Mouse (Mus musculus): ENCODE data around the gene Gxylt2. TPM values are rescaled to one million over a fixed set of nuclear protein-coding genes. Genes with fewer than 3 reads are reported as not detected.

The Gxylt2 gene
- polyA plus RNA-seq, 1 experiment, result 0.02 TPM

- peaks cover 16% of the 10 kb centered on the region for H3K4me1 ChIP-seq
- H3K9me3 ChIP-seq, result peaks cover 9% of the 10 kb centered on the region
- peaks cover 21% of the 10 kb centered on the region for H3K27me3 ChIP-seq (replicated peaks)
- TF ChIP-seq GATA1 (IDR thresholded peaks at IDR 0.05; ENCODE audit: borderline replicate concordance, low read length) (no peak), FLI1 (IDR thresholded peaks at IDR 0.05; ENCODE audit: low read length) (no peak)
- H3K36me3 ChIP-seq (replicated peaks; ENCODE audit: low read length), result no peaks in the 10 kb centered on the region
- no peak overlapping the region for H3K4me3 ChIP-seq (replicated peaks)
These were observed 5.6 kb downstream of the Gxylt2 start for GRCm38 (mm10) chr6:100710170-100710569.

GRCm38 (mm10) chr6:100710866-100711265 lies 6.3 kb downstream of the Gxylt2 start:
- H3K4me3 ChIP-seq (replicated peaks), result no peak overlapping the region
- TF ChIP-seq FLI1 (IDR thresholded peaks at IDR 0.05; ENCODE audit: low read length) (no peak), GATA1 (IDR thresholded peaks at IDR 0.05; ENCODE audit: borderline replicate concordance, low read length) (no peak)
- H3K4me1 ChIP-seq, result peaks cover 14% of the 10 kb centered on the region
- peaks cover 17% of the 10 kb centered on the region for H3K27me3 ChIP-seq (replicated peaks)
- no peaks in the 10 kb centered on the region for H3K36me3 ChIP-seq (replicated peaks; ENCODE audit: low read length)
- peaks cover 9% of the 10 kb centered on the region for H3K9me3 ChIP-seq

DNA sequence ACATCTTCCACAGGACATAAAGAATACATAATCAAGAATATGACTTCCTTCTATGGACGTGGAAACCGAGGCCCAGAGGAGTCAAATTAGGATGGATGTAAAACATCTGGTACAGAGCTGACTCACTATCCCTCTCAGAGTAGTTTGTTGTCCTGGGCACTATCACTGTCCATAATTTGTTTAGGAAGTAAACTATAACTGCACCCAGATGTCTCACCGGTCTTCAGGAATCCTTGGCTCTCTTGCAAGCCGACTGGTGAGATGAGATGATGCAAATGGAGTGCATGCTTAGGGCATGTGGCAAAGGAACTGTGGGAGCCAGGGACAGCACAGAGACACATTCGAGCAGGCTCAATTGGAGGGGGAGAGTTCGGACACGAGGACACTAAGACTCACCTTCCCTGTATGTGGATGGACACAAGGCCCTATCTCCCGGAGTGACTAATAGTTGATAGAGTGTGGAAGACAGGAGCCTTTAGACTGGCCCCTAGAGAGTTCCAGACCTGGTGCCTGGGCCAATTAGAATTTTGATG lies 10.8 kb downstream of the Gxylt2 start:
- TF ChIP-seq FLI1 (IDR thresholded peaks at IDR 0.05; ENCODE audit: low read length), result no peak
- TF ChIP-seq GATA1 (IDR thresholded peaks at IDR 0.05; ENCODE audit: borderline replicate concordance, low read length), result no peak
- no peaks in the 10 kb centered on the region for H3K4me1 ChIP-seq
- H3K27me3 ChIP-seq (replicated peaks), result peaks cover 6% of the 10 kb centered on the region
- no peaks in the 10 kb centered on the region for H3K36me3 ChIP-seq (replicated peaks; ENCODE audit: low read length)
- H3K9me3 ChIP-seq, result peaks cover 9% of the 10 kb centered on the region
- H3K4me3 ChIP-seq (replicated peaks), result no peak overlapping the region

GRCm38 (mm10) chr6:100716152-100716551 lies 11.6 kb downstream of the Gxylt2 start:
- TF ChIP-seq GATA1 (IDR thresholded peaks at IDR 0.05; ENCODE audit: borderline replicate concordance, low read length) (no peak), FLI1 (IDR thresholded peaks at IDR 0.05; ENCODE audit: low read length) (no peak)
- Histone ChIP-seq H3K36me3 (replicated peaks; ENCODE audit: low read length) (no peaks in the 10 kb centered on the region), H3K27me3 (replicated peaks) (peaks cover 6% of the 10 kb centered on the region), H3K9me3 (peaks cover 9% of the 10 kb centered on the region), H3K4me3 (replicated peaks) (no peak overlapping the region), H3K4me1 (peaks cover 3% of the 10 kb centered on the region; the same call in 1 of the 2 replicates)

DNA sequence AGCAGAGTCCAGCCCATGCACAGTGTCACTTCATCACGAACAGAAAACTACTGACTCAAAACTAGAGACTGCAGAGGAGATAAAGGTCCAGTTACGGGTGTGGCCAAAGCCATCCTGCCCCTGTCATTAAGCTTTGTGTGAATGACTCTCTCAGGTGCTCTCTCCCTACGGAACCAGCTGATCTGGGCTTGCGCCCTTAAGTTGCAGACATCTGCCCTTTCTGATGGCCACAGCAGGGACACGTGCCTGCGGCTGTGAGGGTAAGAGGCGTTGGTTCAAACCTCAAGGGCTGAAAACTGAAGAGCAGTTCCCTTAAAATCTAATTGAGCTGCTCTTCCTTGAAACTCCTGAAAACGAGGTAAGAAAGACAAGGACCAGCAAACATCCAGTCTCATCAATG lies 12.3 kb downstream of the Gxylt2 start:
- peaks cover 6% of the 10 kb centered on the region for H3K27me3 ChIP-seq (replicated peaks)
- no peaks in the 10 kb centered on the region for H3K36me3 ChIP-seq (replicated peaks; ENCODE audit: low read length)
- no peak overlapping the region for H3K4me3 ChIP-seq (replicated peaks)
- TF ChIP-seq FLI1 (IDR thresholded peaks at IDR 0.05; ENCODE audit: low read length) (no peak), GATA1 (IDR thresholded peaks at IDR 0.05; ENCODE audit: borderline replicate concordance, low read length) (no peak)
- H3K4me1 ChIP-seq, result peaks cover 4% of the 10 kb centered on the region; the same call in 1 of the 2 replicates
- H3K9me3 ChIP-seq, result peaks cover 6% of the 10 kb centered on the region

DNA sequence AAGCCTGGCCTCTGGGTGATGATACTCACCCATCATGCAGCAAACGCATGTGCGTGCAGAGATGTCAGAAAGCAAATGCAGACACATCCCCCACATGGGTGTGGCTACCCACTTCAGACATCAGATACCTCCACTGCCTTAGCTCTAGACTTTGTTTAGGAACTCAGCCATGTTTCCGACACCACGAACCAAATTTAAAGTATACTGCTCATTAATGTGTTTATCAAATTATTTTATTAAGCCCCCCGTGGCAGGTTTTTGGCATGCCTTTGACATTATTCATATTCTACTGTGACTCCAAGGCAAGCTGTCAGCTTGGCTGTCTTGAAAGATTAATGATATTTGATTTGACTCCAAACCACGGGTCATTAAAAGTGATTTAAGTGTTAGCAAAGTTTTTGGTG lies 15.6 kb downstream of the Gxylt2 start:
- Histone ChIP-seq H3K9me3 (no peaks in the 10 kb centered on the region), H3K4me3 (replicated peaks) (no peak overlapping the region), H3K36me3 (replicated peaks; ENCODE audit: low read length) (no peaks in the 10 kb centered on the region), H3K4me1 (peaks cover 4% of the 10 kb centered on the region; the same call in 1 of the 2 replicates), H3K27me3 (replicated peaks) (peaks cover 4% of the 10 kb centered on the region)
- TF ChIP-seq GATA1 (IDR thresholded peaks at IDR 0.05; ENCODE audit: borderline replicate concordance, low read length) (no peak), FLI1 (IDR thresholded peaks at IDR 0.05; ENCODE audit: low read length) (no peak)

- Histone ChIP-seq H3K9me3 (no peaks in the 10 kb centered on the region), H3K27me3 (replicated peaks) (peaks cover 2% of the 10 kb centered on the region), H3K4me1 (peaks cover 4% of the 10 kb centered on the region; the same call in 1 of the 2 replicates), H3K36me3 (replicated peaks; ENCODE audit: low read length) (no peaks in the 10 kb centered on the region), H3K4me3 (replicated peaks) (no peak overlapping the region)
- TF ChIP-seq GATA1 (IDR thresholded peaks at IDR 0.05; ENCODE audit: borderline replicate concordance, low read length) (no peak), FLI1 (IDR thresholded peaks at IDR 0.05; ENCODE audit: low read length) (no peak)
These were observed 16.6 kb downstream of the Gxylt2 start for GRCm38 (mm10) chr6:100720882-100721721.

- Histone ChIP-seq H3K36me3 (replicated peaks; ENCODE audit: low read length) (no peaks in the 10 kb centered on the region), H3K9me3 (peaks cover 27% of the 10 kb centered on the region), H3K4me1 (no peaks in the 10 kb centered on the region), H3K27me3 (replicated peaks) (no peaks in the 10 kb centered on the region), H3K4me3 (replicated peaks) (no peak overlapping the region)
- TF ChIP-seq FLI1 (IDR thresholded peaks at IDR 0.05; ENCODE audit: low read length), result no peak
- no peak for TF ChIP-seq GATA1 (IDR thresholded peaks at IDR 0.05; ENCODE audit: borderline replicate concordance, low read length)
These were observed 27.5 kb downstream of the Gxylt2 start for GRCm38 (mm10) chr6:100731996-100732375.

GRCm38 (mm10) chr6:100732376-100733021 lies 28.0 kb downstream of the Gxylt2 start:
- no peaks in the 10 kb centered on the region for H3K4me1 ChIP-seq
- H3K36me3 ChIP-seq (replicated peaks; ENCODE audit: low read length), result no peaks in the 10 kb centered on the region
- no peak overlapping the region for H3K4me3 ChIP-seq (replicated peaks)
- TF ChIP-seq FLI1 (IDR thresholded peaks at IDR 0.05; ENCODE audit: low read length), result no peak
- no peak for TF ChIP-seq GATA1 (IDR thresholded peaks at IDR 0.05; ENCODE audit: borderline replicate concordance, low read length)
- peaks cover 27% of the 10 kb centered on the region for H3K9me3 ChIP-seq
- H3K27me3 ChIP-seq (replicated peaks), result no peaks in the 10 kb centered on the region

GRCm38 (mm10) chr6:100733218-100733617 lies 28.7 kb downstream of the Gxylt2 start:
- H3K4me3 ChIP-seq (replicated peaks), result no peak overlapping the region
- H3K27me3 ChIP-seq (replicated peaks), result no peaks in the 10 kb centered on the region
- TF ChIP-seq FLI1 (IDR thresholded peaks at IDR 0.05; ENCODE audit: low read length) (no peak), GATA1 (IDR thresholded peaks at IDR 0.05; ENCODE audit: borderline replicate concordance, low read length) (no peak)
- H3K36me3 ChIP-seq (replicated peaks; ENCODE audit: low read length), result no peaks in the 10 kb centered on the region
- peaks cover 27% of the 10 kb centered on the region for H3K9me3 ChIP-seq
- H3K4me1 ChIP-seq, result no peaks in the 10 kb centered on the region

All from megakaryocyte, embryonic 14.5 days (primary cell).